Mouse (Mus musculus): ENCODE measurements around the gene Nop10.
A peak's percentile ranks its signal among the peaks of the same experiment; 100 is the strongest.

Gene Nop10

GRCm38 (mm10) chr2:112261748-112262653 lies at the start of gene Nop10:
Nop10 (plus strand) TSS chr2:112261926.
- peak; percentile 90 for DNase-seq (ENCODE audit: low spot score)

GRCm38 (mm10) chr2:112215977-112216376 lies 45.7 kb upstream of the Nop10 start:
- DNase-seq (ENCODE audit: low spot score) = no peak

GRCm38 (mm10) chr2:112217614-112218013 lies 44.1 kb upstream of the Nop10 start:
- no peak for DNase-seq (ENCODE audit: low spot score)

- DNase-seq (ENCODE audit: low spot score) = no peak
Measured at GRCm38 (mm10) chr2:112220880-112221279, 40.8 kb upstream of the Nop10 start.

- no peak for DNase-seq (ENCODE audit: low spot score)
Measured at GRCm38 (mm10) chr2:112222607-112223006, 39.1 kb upstream of the Nop10 start.

- no peak for DNase-seq (ENCODE audit: low spot score)
Measured at GRCm38 (mm10) chr2:112224356-112224755, 37.4 kb upstream of the Nop10 start.

GRCm38 (mm10) chr2:112232623-112233022 lies 29.1 kb upstream of the Nop10 start:
- no peak for DNase-seq (ENCODE audit: low spot score)

GRCm38 (mm10) chr2:112236620-112237019 lies 25.1 kb upstream of the Nop10 start:
- DNase-seq (ENCODE audit: low spot score) = no peak

GRCm38 (mm10) chr2:112238006-112238405 lies 23.7 kb upstream of the Nop10 start:
- no peak for DNase-seq (ENCODE audit: low spot score)

GRCm38 (mm10) chr2:112239212-112239934 lies 22.4 kb upstream of the Nop10 start, which contains the start of gene Lpcat4:
Lpcat4 (plus strand) TSS chr2:112239468.
- peak; percentile 66 for DNase-seq (ENCODE audit: low spot score)

GRCm38 (mm10) chr2:112239935-112240721 lies 21.6 kb upstream of the Nop10 start:
- DNase-seq (ENCODE audit: low spot score) = no peak

- DNase-seq (ENCODE audit: low spot score) = no peak
Measured at GRCm38 (mm10) chr2:112241787-112242186, 19.9 kb upstream of the Nop10 start.

GRCm38 (mm10) chr2:112245307-112245706 lies 16.4 kb upstream of the Nop10 start:
- no peak for DNase-seq (ENCODE audit: low spot score)

- DNase-seq (ENCODE audit: low spot score) = no peak
Measured at GRCm38 (mm10) chr2:112246193-112246592, 15.5 kb upstream of the Nop10 start.

GRCm38 (mm10) chr2:112247323-112247722 lies 14.4 kb upstream of the Nop10 start:
- no peak for DNase-seq (ENCODE audit: low spot score)

- no peak for DNase-seq (ENCODE audit: low spot score)
Measured at GRCm38 (mm10) chr2:112249780-112250453, 11.8 kb upstream of the Nop10 start.

GRCm38 (mm10) chr2:112254675-112255515 lies 6.8 kb upstream of the Nop10 start:
- DNase-seq (ENCODE audit: low spot score) = no peak

- DNase-seq (ENCODE audit: low spot score) = no peak
Measured at GRCm38 (mm10) chr2:112259241-112259962, 2.3 kb upstream of the Nop10 start, which contains the start of gene Nutm1. Nutm1 (minus strand) TSS chr2:112259291.

- DNase-seq (ENCODE audit: low spot score) = no peak
Measured at GRCm38 (mm10) chr2:112262779-112263295, 1.1 kb downstream of the Nop10 start.

GRCm38 (mm10) chr2:112264364-112264763 lies 2.6 kb downstream of the Nop10 start:
- no peak for DNase-seq (ENCODE audit: low spot score)

All from c-Kit-positive CD71-positive TER-119-positive erythroid progenitor cells, embryonic 14.5 days (primary cell).